Comparison of ENCODE assay signal across 28 mouse cellular contexts in the genomic region with DNA sequence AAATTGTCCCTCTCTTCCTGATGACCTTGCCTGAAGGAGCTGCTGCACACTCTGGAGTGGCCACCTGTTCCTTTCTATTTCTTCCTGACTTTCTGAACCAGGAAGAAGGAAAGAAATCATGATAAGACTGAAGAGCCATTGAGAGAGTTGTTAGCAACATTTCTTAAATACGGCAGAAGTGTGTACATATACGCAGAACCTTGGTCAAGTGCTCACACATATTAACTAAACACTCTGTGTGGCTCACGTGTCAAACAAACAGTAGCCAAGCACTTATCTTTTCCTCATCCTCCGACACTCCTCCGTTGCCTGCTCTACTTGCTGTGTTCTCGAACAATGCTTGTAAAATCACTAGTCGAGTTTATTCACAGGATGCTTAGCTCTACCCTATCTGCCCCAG.
DNase-seq lines count a peak whose midpoint lies in the region; ATAC-seq and TF ChIP-seq lines count a peak whose summit lies in the region.
"Had no signal": no experiment of that assay in that cellular context is flagged by ENCODE, and none has a peak within 500 bp of the region (broad histone marks: within the 10 kb centered on the region; RNA-seq: fewer than 3 reads in every experiment).

No protein-coding gene starts in this region.

- no peaks in the 10 kb centered on the region for H3K36me3 ChIP-seq in lung, embryonic 14.5 days (ENCODE audit: insufficient read depth)
- H3K36me3 ChIP-seq: embryonic facial prominence, embryonic 13.5 days; forebrain, embryonic 10.5 days; forebrain, embryonic 15.5 days; hindbrain, embryonic 10.5 days; hindbrain, embryonic 15.5 days; limb, embryonic 10.5 days; limb, embryonic 15.5 days; midbrain, embryonic 13.5 days; neural tube, embryonic 13.5 days had no signal

- WGBS in lung, embryonic 14.5 days, result 50% methylated on average over 7 of the region's 7 CpGs

- no peak for TF ChIP-seq CTCF in lung, embryonic 14.5 days (IDR thresholded peaks at IDR 0.05; ENCODE audit: low read depth)

- peak; percentile 29 to 70 for DNase-seq in lung, adult 18-20 months
- DNase-seq in lung, postnatal 14 days, result no peak
- DNase-seq in lung, embryonic 14.5 days, result peak; percentile 55
- peak; percentile 66 for DNase-seq in lung, postnatal 25 days (ENCODE audit: low spot score)
- no peak for DNase-seq in right cerebral cortex, postnatal 4 days
- no peak for DNase-seq in thymus, postnatal 14 days
- no peak for DNase-seq in cerebellum, adult 11-12 months
- DNase-seq: adrenal gland, adult 8-10 months; heart, postnatal 14 days; kidney, adult 8-10 months; kidney, postnatal 4 days; layer of hippocampus, adult 9-11 months; right cerebral cortex, postnatal 14 days; spleen, adult 18-20 months had no signal

- no peaks in the 10 kb centered on the region for H3K9me3 ChIP-seq in lung, embryonic 14.5 days (ENCODE audit: low read depth, low read length)
- H3K9me3 ChIP-seq: embryonic facial prominence, embryonic 13.5 days; forebrain, embryonic 10.5 days; forebrain, embryonic 15.5 days; G1E; hindbrain, embryonic 10.5 days; hindbrain, embryonic 15.5 days; limb, embryonic 10.5 days; limb, embryonic 15.5 days; midbrain, embryonic 13.5 days; neural tube, embryonic 13.5 days had no signal

- H3K4me1 ChIP-seq in lung, embryonic 14.5 days (ENCODE audit: insufficient read depth), result no peaks in the 10 kb centered on the region
- H3K4me1 ChIP-seq: forebrain, embryonic 15.5 days; hindbrain, embryonic 10.5 days; midbrain, embryonic 13.5 days had no signal

- H3K4me3 ChIP-seq in lung, embryonic 14.5 days (ENCODE audit: low read depth, low read length), result no peak overlapping the region
- H3K4me3 ChIP-seq: embryonic facial prominence, embryonic 13.5 days; forebrain, embryonic 10.5 days; forebrain, embryonic 15.5 days; hindbrain, embryonic 10.5 days; hindbrain, embryonic 15.5 days; limb, embryonic 10.5 days; limb, embryonic 15.5 days; midbrain, embryonic 13.5 days; neural tube, embryonic 13.5 days had no signal

- no peak overlapping the region for H3K9ac ChIP-seq in lung, embryonic 14.5 days
- H3K9ac ChIP-seq: embryonic facial prominence, embryonic 13.5 days; forebrain, embryonic 15.5 days; hindbrain, embryonic 15.5 days; limb, embryonic 15.5 days; liver, embryonic 14.5 days; midbrain, embryonic 13.5 days; neural tube, embryonic 13.5 days had no signal

- no peak overlapping the region for H3K27ac ChIP-seq in lung, embryonic 14.5 days (ENCODE audit: low read depth)
- H3K27ac ChIP-seq: embryonic facial prominence, embryonic 13.5 days; forebrain, embryonic 10.5 days; forebrain, embryonic 15.5 days; hindbrain, embryonic 10.5 days; hindbrain, embryonic 15.5 days; kidney, postnatal 0 days; limb, embryonic 10.5 days; limb, embryonic 15.5 days; liver, embryonic 14.5 days; macrophage; midbrain, embryonic 13.5 days; neural tube, embryonic 13.5 days had no signal

- peak; percentile 74; the same call in 1 of the 2 replicates for ATAC-seq in lung, embryonic 14.5 days (ENCODE audit: insufficient read depth)
- ATAC-seq: forebrain, embryonic 15.5 days; inflammation-experienced regulatory T-cells, adult 6 months; midbrain, embryonic 13.5 days had no signal

- no peak overlapping the region for H3K4me2 ChIP-seq in lung, embryonic 14.5 days
- H3K4me2 ChIP-seq: embryonic facial prominence, embryonic 13.5 days; forebrain, embryonic 15.5 days; hindbrain, embryonic 15.5 days; limb, embryonic 15.5 days; midbrain, embryonic 13.5 days; neural tube, embryonic 13.5 days had no signal

- peaks cover 25% of the 10 kb centered on the region; the same call in 1 of the 2 replicates for H3K27me3 ChIP-seq in lung, embryonic 14.5 days (ENCODE audit: insufficient read depth, low read length)
- H3K27me3 ChIP-seq: embryonic facial prominence, embryonic 13.5 days; forebrain, embryonic 15.5 days; hindbrain, embryonic 15.5 days; limb, embryonic 15.5 days; midbrain, embryonic 13.5 days; neural tube, embryonic 13.5 days had no signal

Comparison
In these comparisons a context has a peak if more than half of its experiments do, and no peak if none do; other contexts are left out.
1. DNase-seq: peak in lung, adult 18-20 months (2 of 2), lung, embryonic 14.5 days (single experiment) and lung, postnatal 25 days (single experiment); none in lung, postnatal 14 days (single experiment), right cerebral cortex, postnatal 4 days (single experiment), thymus, postnatal 14 days (single experiment) and cerebellum, adult 11-12 months (single experiment).